Mouse (Mus musculus): ENCODE measurements at regions not wholly inside any gene's neighbourhood (a gene's known extent, or its start where the extent isn't known, plus 50 kb on each side); places are given as distances from the start of the nearest gene placed in this dataset.

DNA sequence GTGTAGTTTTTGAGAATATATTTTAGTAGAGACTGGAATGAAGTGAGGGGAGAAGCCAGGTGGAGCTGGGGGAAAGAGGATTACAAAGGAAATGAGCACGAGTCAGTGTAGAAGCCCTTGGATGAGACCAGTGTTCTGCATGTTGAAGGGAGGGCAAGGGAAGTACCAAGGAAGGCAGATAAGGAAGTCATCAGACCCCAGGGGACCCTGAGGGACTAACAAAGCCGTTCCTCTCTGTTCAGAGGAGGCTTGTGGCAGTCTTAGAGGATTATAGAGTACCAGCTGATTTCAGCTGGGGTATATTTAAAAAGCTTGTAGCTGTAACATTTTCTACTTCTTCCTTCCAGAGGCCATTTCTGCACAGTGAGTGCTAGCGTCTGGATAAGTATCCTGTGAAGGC, 56.7 kb upstream of the Igsf9b start:
- H3K4me3 ChIP-seq (ENCODE audit: low read depth, low read length), result no peak overlapping the region
- H3K9me3 ChIP-seq (ENCODE audit: low read length), result no peaks in the 10 kb centered on the region
- ATAC-seq, result no peak
- no peak for DNase-seq (ENCODE audit: low spot score)
- no peak overlapping the region for H3K4me2 ChIP-seq (replicated peaks; ENCODE audit: low read depth, low read length)
- H3K27ac ChIP-seq (ENCODE audit: low read length), result no peak overlapping the region
- H3K36me3 ChIP-seq (ENCODE audit: insufficient read depth, low read length), result no peaks in the 10 kb centered on the region
- WGBS, result 10% methylated on average over 3 of the region's 3 CpGs
- H3K27me3 ChIP-seq (replicated peaks; ENCODE audit: insufficient read depth, low read length), result no peaks in the 10 kb centered on the region
- TF ChIP-seq EP300 (IDR thresholded peaks at IDR 0.05), result no peak
- no peak for TF ChIP-seq CTCF (IDR thresholded peaks at IDR 0.05)
- H3K9ac ChIP-seq (replicated peaks; ENCODE audit: low read depth), result no peak overlapping the region
- no peaks in the 10 kb centered on the region for H3K4me1 ChIP-seq (ENCODE audit: insufficient read depth, low read depth, low read length)

GRCm38 (mm10) chr9:27240926-27241325, 58.1 kb upstream of the Igsf9b start:
- TF ChIP-seq EP300 (IDR thresholded peaks at IDR 0.05) (no peak), CTCF (IDR thresholded peaks at IDR 0.05) (no peak)
- WGBS, result 64% methylated on average over 3 of the region's 3 CpGs

GRCm38 (mm10) chr9:27240491-27240890, 58.5 kb upstream of the Igsf9b start:
- TF ChIP-seq EP300 (IDR thresholded peaks at IDR 0.05) (no peak), CTCF (IDR thresholded peaks at IDR 0.05) (no peak)
- no peak overlapping the region for H3K4me2 ChIP-seq (replicated peaks; ENCODE audit: low read depth, low read length)
- no peaks in the 10 kb centered on the region for H3K36me3 ChIP-seq (ENCODE audit: insufficient read depth, low read length)
- DNase-seq (ENCODE audit: low spot score) (peak; percentile 7), ATAC-seq (no peak)
- H3K27me3 ChIP-seq (replicated peaks; ENCODE audit: insufficient read depth, low read length), result no peaks in the 10 kb centered on the region
- H3K4me3 ChIP-seq (ENCODE audit: low read depth, low read length), result no peak overlapping the region
- H3K9ac ChIP-seq (replicated peaks; ENCODE audit: low read depth), result no peak overlapping the region
- WGBS, result 69% methylated on average over 3 of the region's 3 CpGs
- no peak overlapping the region for H3K27ac ChIP-seq (ENCODE audit: low read length)
- H3K9me3 ChIP-seq (ENCODE audit: low read length), result no peaks in the 10 kb centered on the region
- H3K4me1 ChIP-seq (ENCODE audit: insufficient read depth, low read depth, low read length), result no peaks in the 10 kb centered on the region

More at GRCm38 (mm10) chr9:27240926-27241325, 58.1 kb upstream of the Igsf9b start:
- no peak overlapping the region for H3K27ac ChIP-seq (ENCODE audit: low read length)
- no peaks in the 10 kb centered on the region for H3K36me3 ChIP-seq (ENCODE audit: insufficient read depth, low read length)
- DNase-seq (ENCODE audit: low spot score), result no peak
- no peaks in the 10 kb centered on the region for H3K27me3 ChIP-seq (replicated peaks; ENCODE audit: insufficient read depth, low read length)
- H3K4me2 ChIP-seq (replicated peaks; ENCODE audit: low read depth, low read length), result no peak overlapping the region
- no peaks in the 10 kb centered on the region for H3K4me1 ChIP-seq (ENCODE audit: insufficient read depth, low read depth, low read length)
- no peak overlapping the region for H3K9ac ChIP-seq (replicated peaks; ENCODE audit: low read depth)
- ATAC-seq, result no peak
- H3K9me3 ChIP-seq (ENCODE audit: low read length), result no peaks in the 10 kb centered on the region
- no peak overlapping the region for H3K4me3 ChIP-seq (ENCODE audit: low read depth, low read length)

DNA sequence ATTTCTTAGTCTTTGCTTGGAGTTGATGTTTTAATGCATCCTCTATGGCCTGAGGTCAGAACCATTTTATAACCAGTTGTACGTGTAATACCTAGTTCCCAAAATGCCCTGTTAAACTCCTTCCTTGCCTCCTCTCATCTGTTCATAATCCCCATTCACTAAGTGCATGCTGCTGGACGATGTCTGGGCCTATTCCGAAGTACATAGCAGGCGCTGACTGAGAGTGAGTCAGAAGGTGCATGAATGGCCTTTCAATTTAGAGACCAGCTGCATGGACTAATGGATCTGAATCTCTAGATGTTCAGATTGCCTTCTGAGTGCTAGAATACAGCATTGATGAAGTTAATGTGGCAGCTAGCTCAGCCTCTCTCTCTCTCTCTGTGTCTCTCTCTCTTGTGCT, 66.3 kb upstream of the Igsf9b start:
- no peak for DNase-seq (ENCODE audit: low spot score)
- ATAC-seq, result no peak
- Histone ChIP-seq H3K27ac (ENCODE audit: low read length) (no peak overlapping the region), H3K4me2 (replicated peaks; ENCODE audit: low read depth, low read length) (no peak overlapping the region), H3K4me1 (ENCODE audit: insufficient read depth, low read depth, low read length) (no peaks in the 10 kb centered on the region), H3K27me3 (replicated peaks; ENCODE audit: insufficient read depth, low read length) (no peaks in the 10 kb centered on the region), H3K36me3 (ENCODE audit: insufficient read depth, low read length) (no peaks in the 10 kb centered on the region), H3K9ac (replicated peaks; ENCODE audit: low read depth) (no peak overlapping the region), H3K4me3 (ENCODE audit: low read depth, low read length) (no peak overlapping the region), H3K9me3 (ENCODE audit: low read length) (no peaks in the 10 kb centered on the region)
- TF ChIP-seq CTCF (IDR thresholded peaks at IDR 0.05) (no peak), EP300 (IDR thresholded peaks at IDR 0.05) (no peak)
- WGBS, result 87% methylated on average over 4 of the region's 4 CpGs

DNA sequence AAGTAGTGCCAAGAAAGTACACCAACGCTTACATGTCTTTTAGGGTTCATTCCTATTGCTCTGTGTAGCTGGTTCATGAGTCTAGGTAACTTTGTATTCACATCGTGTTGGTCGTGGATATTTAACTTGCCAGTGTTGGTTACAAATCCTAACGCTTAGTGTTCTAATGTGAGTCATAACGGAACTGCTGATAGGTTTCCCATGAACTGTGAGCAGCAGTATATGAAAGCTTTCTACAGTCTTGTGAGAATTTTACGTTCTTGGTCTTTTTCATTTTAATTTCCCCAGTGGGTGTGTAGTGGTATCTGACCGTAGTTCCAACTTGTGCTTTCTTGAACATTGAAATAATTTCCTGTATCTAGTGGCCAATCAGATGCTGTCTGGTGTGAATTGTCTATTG, 71.5 kb upstream of the Igsf9b start:
- Histone ChIP-seq H3K4me3 (ENCODE audit: low read depth, low read length) (no peak overlapping the region), H3K4me1 (ENCODE audit: insufficient read depth, low read depth, low read length) (no peaks in the 10 kb centered on the region), H3K4me2 (replicated peaks; ENCODE audit: low read depth, low read length) (no peak overlapping the region), H3K9me3 (ENCODE audit: low read length) (no peaks in the 10 kb centered on the region), H3K27me3 (replicated peaks; ENCODE audit: insufficient read depth, low read length) (no peaks in the 10 kb centered on the region), H3K9ac (replicated peaks; ENCODE audit: low read depth) (no peak overlapping the region), H3K36me3 (ENCODE audit: insufficient read depth, low read length) (no peaks in the 10 kb centered on the region), H3K27ac (ENCODE audit: low read length) (no peak overlapping the region)
- ATAC-seq (no peak), DNase-seq (ENCODE audit: low spot score) (no peak)
- WGBS, result 87% methylated on average over 7 of the region's 7 CpGs
- no peak for TF ChIP-seq EP300 (IDR thresholded peaks at IDR 0.05)
- TF ChIP-seq CTCF (IDR thresholded peaks at IDR 0.05), result no peak

- TF ChIP-seq EP300 (IDR thresholded peaks at IDR 0.05) (no peak), CTCF (IDR thresholded peaks at IDR 0.05) (peak; percentile 36)
- H3K4me3 ChIP-seq (ENCODE audit: low read depth, low read length), result no peak overlapping the region
- ATAC-seq (no peak), DNase-seq (ENCODE audit: low spot score) (no peak)
- no peaks in the 10 kb centered on the region for H3K4me1 ChIP-seq (ENCODE audit: insufficient read depth, low read depth, low read length)
- no peak overlapping the region for H3K27ac ChIP-seq (ENCODE audit: low read length)
- no peaks in the 10 kb centered on the region for H3K36me3 ChIP-seq (ENCODE audit: insufficient read depth, low read length)
- H3K9ac ChIP-seq (replicated peaks; ENCODE audit: low read depth), result no peak overlapping the region
- no peaks in the 10 kb centered on the region for H3K27me3 ChIP-seq (replicated peaks; ENCODE audit: insufficient read depth, low read length)
- no peak overlapping the region for H3K4me2 ChIP-seq (replicated peaks; ENCODE audit: low read depth, low read length)
- 78% methylated on average over 7 of the region's 7 CpGs for WGBS
- H3K9me3 ChIP-seq (ENCODE audit: low read length), result no peaks in the 10 kb centered on the region
Measured at GRCm38 (mm10) chr9:27221183-27221582, 66.0 kb upstream of the Jam3 start.

GRCm38 (mm10) chr9:27216024-27216423, 60.8 kb upstream of the Jam3 start:
- Histone ChIP-seq H3K27ac (ENCODE audit: low read length) (no peak overlapping the region), H3K9ac (replicated peaks; ENCODE audit: low read depth) (no peak overlapping the region), H3K4me2 (replicated peaks; ENCODE audit: low read depth, low read length) (no peak overlapping the region), H3K27me3 (replicated peaks; ENCODE audit: insufficient read depth, low read length) (no peaks in the 10 kb centered on the region), H3K36me3 (ENCODE audit: insufficient read depth, low read length) (no peaks in the 10 kb centered on the region), H3K9me3 (ENCODE audit: low read length) (no peaks in the 10 kb centered on the region), H3K4me3 (ENCODE audit: low read depth, low read length) (no peak overlapping the region), H3K4me1 (ENCODE audit: insufficient read depth, low read depth, low read length) (no peaks in the 10 kb centered on the region)
- DNase-seq (ENCODE audit: low spot score) (no peak), ATAC-seq (no peak)
- TF ChIP-seq CTCF (IDR thresholded peaks at IDR 0.05) (no peak), EP300 (IDR thresholded peaks at IDR 0.05) (no peak)
- WGBS, result 79% methylated on average over 7 of the region's 7 CpGs
